Mouse (Mus musculus): ENCODE measurements around the gene Slc35a1. TPM values are rescaled to one million over a fixed set of nuclear protein-coding genes. Genes with fewer than 3 reads are reported as not detected.
"Not testable (repeated sequence)": the region's sequence is repeated elsewhere in the genome, so short reads cannot be mapped to it uniquely, and the experiment has no call there.

The Slc35a1 gene
- 10 to 100 TPM; 10.9 to 14.7 TPM for total RNA-seq (2021)
- long read RNA-seq, experiment 1, transcript Slc35a1-201 (8 exons, 2,039 nt), result major isoform, 24 of 29 reads
- long read RNA-seq, experiment 1, partial matches to known transcripts, result 1 of 29 reads
- long read RNA-seq, experiment 1, other reads (novel, unspliced or antisense), result 4 of 29 reads
- long read RNA-seq, experiment 2, transcript Slc35a1-201 (8 exons, 2,039 nt), result major isoform, 21 of 22 reads
- long read RNA-seq, experiment 2, partial matches to known transcripts, result 0 of 22 reads
- long read RNA-seq, experiment 2, other reads (novel, unspliced or antisense), result 1 of 22 reads

DNA sequence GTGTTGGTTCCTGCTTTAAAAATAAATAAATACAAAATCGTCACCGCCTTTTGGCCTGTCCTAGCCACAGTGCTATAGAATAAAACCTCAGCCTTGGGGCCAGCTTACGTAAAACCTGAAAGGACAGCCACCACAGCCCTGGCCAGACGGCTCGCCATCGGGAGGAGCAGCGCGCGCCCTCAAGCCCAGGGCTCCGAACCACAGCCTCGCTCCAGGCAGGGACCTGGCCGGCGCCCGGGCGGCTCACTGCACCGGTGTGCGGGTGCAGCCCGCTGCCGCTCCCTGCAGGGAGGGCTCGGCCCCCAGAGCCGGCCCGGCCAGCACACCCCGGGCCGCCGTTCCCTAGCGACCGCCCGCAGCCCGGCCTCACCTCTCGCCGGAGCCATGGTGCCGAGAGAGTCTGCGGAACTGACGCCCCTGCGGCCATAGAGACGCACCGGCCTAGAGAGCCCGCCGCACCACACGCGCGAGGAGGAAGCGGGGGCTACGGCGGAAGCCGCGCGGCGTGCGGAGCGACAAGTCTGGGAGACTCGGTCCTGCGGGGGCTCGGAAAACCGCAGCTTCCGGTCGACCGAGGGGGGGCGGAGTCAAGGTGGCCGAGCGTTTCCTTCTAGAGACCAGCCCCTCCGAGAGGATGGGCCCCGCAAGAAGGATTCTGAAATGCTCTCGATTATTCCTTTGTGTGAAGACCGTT is at the start of gene Slc35a1:
Gene Slc35a1, minus strand, starts transcription at position 565 of the 694 bp plus-strand sequence.
- TF ChIP-seq CTCF (IDR thresholded peaks at IDR 0.05), result no peak; the same call in 1 of the 2 replicates
- Histone ChIP-seq H3K4me3 (peak within 1 kb of the TSS; percentile 84), H3K27ac (peak within 1 kb of the TSS; percentile 90)
- intact Hi-C loops (cut with DNase I), result loop anchor here (1.0 to 5.0 kb wide), 3 partner anchors 91 to 235 kb away; partner anchors contain the start of gene Smim8
- DNase-seq, result peak; percentile 97

DNA sequence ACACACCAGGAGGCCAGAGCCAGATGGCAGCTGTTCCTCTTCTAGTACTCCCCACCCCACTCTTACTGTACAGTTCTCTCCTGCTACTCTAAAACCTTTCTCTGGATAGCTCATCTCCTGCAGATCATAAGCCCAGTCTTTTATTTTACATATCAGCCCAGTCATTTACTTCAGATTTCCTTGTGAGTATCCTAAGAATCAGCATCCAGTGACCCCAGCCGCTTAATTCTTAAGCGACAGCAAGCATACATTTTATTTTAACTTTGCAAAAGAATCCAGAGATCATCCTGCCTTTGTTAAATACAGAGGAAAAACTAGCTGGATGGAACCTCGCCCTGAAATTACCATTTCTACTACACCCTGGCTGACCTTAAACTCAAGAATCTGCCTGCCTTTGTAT is 47.2 kb upstream of the Slc35a1 start:
- Histone ChIP-seq H3K27ac (no peak overlapping the region), H3K4me3 (no peak overlapping the region)
- TF ChIP-seq CTCF (IDR thresholded peaks at IDR 0.05), result no peak
- no peak for DNase-seq
- intact Hi-C loops (cut with DNase I), result no loop called here

DNA sequence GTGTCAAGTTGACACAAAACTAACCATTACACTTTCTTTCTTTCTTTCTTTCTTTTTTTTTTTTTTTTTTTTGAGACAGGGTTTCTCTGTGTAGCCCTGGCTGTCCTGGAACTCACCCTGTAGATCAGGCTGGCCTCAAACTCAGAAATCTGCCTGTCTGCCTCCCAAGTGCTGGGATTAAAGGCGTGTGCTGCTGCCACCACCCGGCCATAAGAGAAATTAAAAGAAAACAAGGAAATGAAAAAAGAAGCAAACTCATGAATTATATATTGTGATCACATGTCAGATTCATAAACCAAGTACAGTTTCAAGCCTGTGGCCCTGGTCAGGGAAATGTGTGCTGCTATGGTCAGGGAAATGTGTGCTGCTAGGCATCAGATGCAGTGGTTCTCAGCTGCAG is 46.2 kb upstream of the Slc35a1 start:
- H3K27ac ChIP-seq, result not testable (repeated sequence)

DNA sequence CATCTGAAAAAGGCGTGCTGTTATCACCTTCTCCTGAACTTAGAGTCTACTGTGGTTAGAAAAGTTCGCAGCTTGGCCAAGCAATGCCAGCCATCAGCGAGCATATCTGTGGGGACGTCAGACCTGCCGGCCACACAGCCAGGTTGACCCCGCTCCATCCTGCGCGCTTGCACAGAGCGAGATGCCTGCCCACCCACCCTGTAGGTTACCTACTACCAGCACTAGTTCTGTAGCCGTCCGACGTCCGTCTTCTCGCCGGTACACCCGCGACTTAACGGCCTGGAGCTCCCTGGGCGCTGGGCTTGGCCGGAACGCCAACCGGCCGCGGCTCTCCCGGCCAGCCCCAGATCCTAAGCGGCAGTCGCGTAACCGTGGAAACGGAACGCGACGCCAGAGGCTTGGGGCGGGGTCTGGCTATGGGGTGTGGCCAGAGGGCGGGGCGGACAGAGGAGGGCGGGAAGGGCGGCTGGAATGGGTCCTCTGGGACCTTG is 42.7 kb upstream of the Slc35a1 start, which contains the start of gene Cfap206:
Gene Cfap206, minus strand, starts transcription at position 356 of the 491 bp plus-strand sequence.
- no peak within 1 kb of the TSS for H3K27ac ChIP-seq
- DNase-seq, result peak; percentile 77
- no peak for TF ChIP-seq CTCF (IDR thresholded peaks at IDR 0.05)
- intact Hi-C loops (cut with DNase I), result no loop called here
- peak within 1 kb of the TSS; percentile 69 for H3K4me3 ChIP-seq

More for the DNA sequence above, 46.2 kb upstream of the Slc35a1 start:
- H3K4me3 ChIP-seq; intact Hi-C loops (cut with DNase I); DNase-seq: not testable (repeated sequence)
- peak; percentile 33 for TF ChIP-seq CTCF (IDR thresholded peaks at IDR 0.05)

DNA sequence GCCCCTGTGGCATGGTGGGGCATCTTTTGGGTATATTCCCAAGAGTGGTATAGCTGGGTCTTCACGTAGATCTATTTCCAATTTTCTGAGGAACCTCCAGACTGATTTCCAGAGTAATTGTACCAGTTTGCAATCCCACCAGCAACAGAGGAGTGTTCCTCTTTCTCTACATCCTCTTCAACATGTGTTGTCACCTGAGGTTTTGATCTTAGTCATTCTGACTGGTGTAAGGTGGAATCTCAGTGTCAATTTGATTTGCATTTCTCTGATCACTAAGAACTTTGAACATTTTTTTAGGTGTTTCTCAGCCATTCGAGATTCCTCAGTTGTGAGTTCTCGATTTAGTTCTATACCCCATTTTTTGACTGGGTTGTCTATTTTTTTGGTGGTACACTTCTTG is 38.5 kb upstream of the Slc35a1 start:
- H3K27ac ChIP-seq; intact Hi-C loops (cut with DNase I); DNase-seq; H3K4me3 ChIP-seq: not testable (repeated sequence)

DNA sequence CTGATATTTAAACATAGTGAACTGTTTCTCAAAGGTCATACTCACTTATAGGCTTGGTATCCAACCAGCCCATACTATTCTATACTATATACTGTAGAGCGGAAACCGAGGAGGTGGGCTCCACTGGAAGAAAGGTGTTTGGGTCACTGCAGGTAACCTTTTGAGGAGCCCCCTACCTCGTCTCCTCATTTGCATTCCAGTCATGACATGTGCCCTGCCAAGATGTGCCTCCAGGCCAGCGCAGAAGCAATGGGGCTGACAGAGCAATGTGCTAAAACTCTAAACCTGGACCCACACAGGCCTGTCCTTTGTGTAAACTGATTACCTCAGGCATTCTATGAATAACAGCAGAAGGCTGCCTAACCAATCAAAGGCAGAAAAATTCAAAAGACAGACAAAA is 37.1 kb upstream of the Slc35a1 start:
- H3K4me3 ChIP-seq, result no peak overlapping the region
- DNase-seq, result no peak
- no peak for TF ChIP-seq CTCF (IDR thresholded peaks at IDR 0.05)
- intact Hi-C loops (cut with DNase I), result no loop called here
- H3K27ac ChIP-seq, result no peak overlapping the region

DNA sequence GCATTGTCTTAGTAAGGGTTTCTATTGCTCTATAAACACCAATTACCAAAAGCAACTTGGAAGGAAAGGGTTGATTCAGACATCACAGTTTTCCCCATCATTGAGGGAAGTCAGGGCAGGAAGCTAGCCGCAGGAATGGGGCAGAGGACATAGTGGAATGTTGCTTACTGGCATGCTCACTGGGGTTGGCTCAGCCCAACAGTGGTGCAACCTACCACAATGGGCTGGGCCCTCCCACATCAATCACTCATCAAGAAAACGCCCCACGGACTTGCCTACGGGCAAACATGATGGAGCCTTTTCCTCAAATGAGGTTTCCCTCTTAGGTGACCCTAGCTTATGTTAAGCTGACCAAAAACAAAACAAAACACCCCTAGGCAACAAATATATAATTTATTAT is 35.9 kb upstream of the Slc35a1 start:
- H3K27ac ChIP-seq, result no peak overlapping the region
- no peak for DNase-seq
- no peak for TF ChIP-seq CTCF (IDR thresholded peaks at IDR 0.05)
- no peak overlapping the region for H3K4me3 ChIP-seq
- intact Hi-C loops (cut with DNase I), result no loop called here

DNA sequence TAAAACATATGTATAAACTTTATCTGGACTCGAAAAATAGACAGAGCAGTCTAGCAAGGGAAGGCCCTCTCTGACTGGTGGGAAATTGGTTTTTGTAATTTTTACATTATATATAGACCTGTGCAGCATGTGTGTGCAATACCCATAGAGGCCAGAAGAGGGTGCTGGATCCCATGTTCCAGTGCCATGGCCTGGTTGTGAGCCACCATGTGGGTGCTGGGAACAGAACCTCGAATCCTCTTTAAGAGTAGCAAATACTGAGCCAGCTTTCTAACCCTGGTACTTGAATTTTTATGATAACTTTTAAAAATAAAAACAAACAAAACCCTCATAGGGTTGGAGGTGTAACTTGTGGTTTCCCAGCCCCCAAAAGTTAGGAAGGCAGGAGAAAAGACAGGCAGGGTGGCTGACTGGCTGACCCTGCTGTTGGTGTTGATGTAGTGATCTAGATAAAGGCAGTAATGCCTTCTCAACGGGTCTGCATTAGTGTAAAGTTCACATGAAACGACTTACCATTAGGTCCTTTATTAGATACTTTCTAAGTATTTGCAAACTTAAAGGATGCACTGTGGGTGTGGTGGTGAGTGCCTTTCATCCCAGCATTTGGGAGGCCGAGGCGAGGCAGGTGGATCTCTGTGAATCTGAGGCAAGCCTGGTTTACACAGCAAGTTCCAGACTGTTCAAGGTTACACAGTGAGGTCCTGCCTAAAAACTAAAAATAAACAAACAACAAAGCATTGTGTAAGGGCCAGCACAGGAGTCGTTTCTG is 33.1 kb upstream of the Slc35a1 start:
- H3K4me3 ChIP-seq, result no peak overlapping the region
- no peak for DNase-seq
- TF ChIP-seq CTCF (IDR thresholded peaks at IDR 0.05), result peak; percentile 1; the same call in 1 of the 2 replicates
- H3K27ac ChIP-seq, result no peak overlapping the region
- intact Hi-C loops (cut with DNase I), result no loop called here

DNA sequence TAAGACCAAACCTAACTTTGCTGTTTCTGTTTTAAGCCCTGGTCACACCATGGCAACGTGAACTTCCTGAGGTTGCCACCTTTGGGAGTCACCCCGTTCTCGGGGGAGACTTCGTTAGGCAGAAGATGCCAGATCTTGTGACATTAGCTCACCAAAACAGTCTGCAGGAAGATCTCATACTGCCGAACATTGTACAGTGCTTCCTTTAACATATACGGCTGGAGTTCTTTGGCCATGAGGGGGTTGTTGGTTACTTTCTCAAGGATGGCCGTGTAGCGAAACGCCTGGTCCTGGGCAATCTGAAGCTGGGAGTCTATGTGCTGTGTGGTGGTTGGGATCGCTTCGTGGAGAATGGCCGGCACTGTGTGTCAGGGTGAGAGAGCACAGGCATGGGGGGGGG is 32.2 kb upstream of the Slc35a1 start:
- no peak for DNase-seq
- intact Hi-C loops (cut with DNase I), result no loop called here
- TF ChIP-seq CTCF (IDR thresholded peaks at IDR 0.05), result no peak
- H3K4me3 ChIP-seq, result no peak overlapping the region
- no peak overlapping the region for H3K27ac ChIP-seq

DNA sequence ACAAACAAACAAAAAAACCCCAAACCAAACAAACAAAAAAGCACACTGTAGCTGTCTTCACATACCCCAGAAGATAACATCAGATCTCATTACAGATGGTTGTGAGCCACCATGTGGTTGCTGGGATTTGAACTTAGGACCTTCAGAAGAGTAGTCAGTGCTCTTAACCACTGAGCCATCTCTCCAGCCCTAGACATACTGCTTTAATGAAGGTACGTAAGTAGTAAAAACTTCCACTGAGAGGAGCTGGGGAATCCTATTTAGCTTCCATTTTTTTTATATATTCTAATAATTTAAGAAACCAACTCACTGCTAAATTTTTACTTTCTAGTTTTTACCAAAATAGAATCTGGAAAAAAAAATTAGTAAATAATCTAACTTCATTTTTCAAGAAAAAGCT is 27.8 kb upstream of the Slc35a1 start:
- intact Hi-C loops (cut with DNase I), result no loop called here
- H3K27ac ChIP-seq, result no peak overlapping the region
- no peak for TF ChIP-seq CTCF (IDR thresholded peaks at IDR 0.05)
- H3K4me3 ChIP-seq, result no peak overlapping the region
- no peak for DNase-seq

DNA sequence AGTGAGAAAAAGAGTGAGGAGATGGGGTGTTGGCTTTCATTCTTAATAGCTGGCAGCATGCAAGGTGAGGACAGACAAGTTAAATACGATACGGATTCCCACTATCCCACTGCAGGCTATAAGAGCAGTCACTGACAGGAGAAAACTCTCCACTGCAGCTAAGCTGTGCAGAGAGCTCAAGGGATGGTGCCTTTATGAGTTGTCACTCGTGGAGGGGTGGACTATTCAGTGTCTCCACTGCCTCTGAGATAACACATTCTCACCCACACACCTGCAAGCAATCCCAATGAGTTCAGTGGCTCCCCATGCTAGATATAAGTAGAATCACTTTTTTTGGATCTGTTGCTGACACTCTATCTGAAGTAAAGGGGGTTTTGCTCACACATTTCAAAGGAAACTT is 20.9 kb upstream of the Slc35a1 start:
- intact Hi-C loops (cut with DNase I), result loop anchor here (5.0 kb wide), 1 partner anchor 214 kb away; no protein-coding TSS in a partner anchor
- no peak for TF ChIP-seq CTCF (IDR thresholded peaks at IDR 0.05)
- Histone ChIP-seq H3K4me3 (no peak overlapping the region), H3K27ac (no peak overlapping the region)
- DNase-seq, result no peak

DNA sequence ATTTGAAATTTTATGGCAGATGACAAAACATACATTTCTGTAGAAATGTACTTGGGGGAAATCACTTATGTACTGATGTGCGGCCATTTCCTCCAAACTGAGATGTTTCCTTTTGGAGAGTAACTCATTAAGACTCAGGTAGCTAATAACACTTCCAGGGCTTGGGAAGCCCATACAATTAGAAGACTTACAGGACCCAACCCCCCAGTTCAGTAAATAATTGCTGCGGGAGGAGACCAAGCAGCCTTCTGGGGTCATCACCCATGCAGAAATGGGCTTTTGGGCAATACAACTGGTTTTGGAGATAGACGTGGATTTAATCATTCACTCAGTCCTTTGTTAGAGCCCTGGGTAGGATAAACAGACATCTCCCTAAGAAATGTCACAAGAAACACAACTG is 20.0 kb upstream of the Slc35a1 start:
- intact Hi-C loops (cut with DNase I), result loop anchor here (5.0 kb wide), 1 partner anchor 215 kb away; no protein-coding TSS in a partner anchor
- TF ChIP-seq CTCF (IDR thresholded peaks at IDR 0.05), result no peak

More for the DNA sequence above, 20.0 kb upstream of the Slc35a1 start:
- Histone ChIP-seq H3K4me3 (no peak overlapping the region), H3K27ac (no peak overlapping the region)
- no peak for DNase-seq

Measured in gastrocnemius, adult 2 months (tissue).